Mouse (Mus musculus): ENCODE measurements around the gene Tmem98. TPM values are rescaled to one million over a fixed set of nuclear protein-coding genes. Genes with fewer than 3 reads are reported as not detected.
A peak's percentile ranks its signal among the peaks of the same experiment; 100 is the strongest.

The Tmem98 gene
- 120 and 124 TPM in 2 replicates for polyA plus RNA-seq (2016; fragmentation: Nextera tagmentation; extraction: Ambion mirVana)

GRCm38 (mm10) chr11:80809993-80810821, at the start of gene Tmem98:
TSS of gene Tmem98 (plus strand) at chr11:80810175.
- peaks cover 25% of the 10 kb centered on the region for H3K36me3 ChIP-seq
- under 1% methylated on average over 37 of the region's 54 CpGs for WGBS
- H3K4me2 ChIP-seq (replicated peaks), result peak within 1 kb of the TSS; percentile 84
- H3K27ac ChIP-seq, result peak within 1 kb of the TSS; percentile 94
- H3K4me1 ChIP-seq, result peaks cover 24% of the 10 kb centered on the region
- no peaks in the 10 kb centered on the region for H3K27me3 ChIP-seq
- peak; percentile 64; the same call in 1 of the 2 replicates for ATAC-seq (ENCODE audit: insufficient number of reproducible peaks, insufficient read depth, low FRiP score, low TSS enrichment)
- peak within 1 kb of the TSS; percentile 62 for H3K4me3 ChIP-seq
- no peaks in the 10 kb centered on the region for H3K9me3 ChIP-seq
- H3K9ac ChIP-seq, result peak within 1 kb of the TSS; percentile 94

GRCm38 (mm10) chr11:80761285-80761974, 48.5 kb upstream of the Tmem98 start:
- no peak overlapping the region for H3K27ac ChIP-seq
- H3K27me3 ChIP-seq, result no peaks in the 10 kb centered on the region
- no peaks in the 10 kb centered on the region for H3K36me3 ChIP-seq
- no peak overlapping the region for H3K4me2 ChIP-seq (replicated peaks)
- H3K9ac ChIP-seq, result no peak overlapping the region
- no peaks in the 10 kb centered on the region for H3K9me3 ChIP-seq
- 87% methylated on average over 3 of the region's 3 CpGs for WGBS
- no peak overlapping the region for H3K4me3 ChIP-seq
- ATAC-seq (ENCODE audit: insufficient number of reproducible peaks, insufficient read depth, low FRiP score, low TSS enrichment), result no peak
- no peaks in the 10 kb centered on the region for H3K4me1 ChIP-seq

GRCm38 (mm10) chr11:80762066-80762465, 47.9 kb upstream of the Tmem98 start:
- Histone ChIP-seq H3K27me3 (no peaks in the 10 kb centered on the region), H3K4me3 (no peak overlapping the region), H3K4me1 (no peaks in the 10 kb centered on the region), H3K9me3 (no peaks in the 10 kb centered on the region), H3K27ac (no peak overlapping the region), H3K9ac (no peak overlapping the region), H3K36me3 (no peaks in the 10 kb centered on the region), H3K4me2 (replicated peaks) (no peak overlapping the region)
- no peak for ATAC-seq (ENCODE audit: insufficient number of reproducible peaks, insufficient read depth, low FRiP score, low TSS enrichment)
- 71% methylated on average over 4 of the region's 4 CpGs for WGBS

- Histone ChIP-seq H3K36me3 (no peaks in the 10 kb centered on the region), H3K4me2 (replicated peaks) (no peak overlapping the region), H3K27me3 (no peaks in the 10 kb centered on the region), H3K27ac (no peak overlapping the region), H3K4me3 (no peak overlapping the region), H3K4me1 (no peaks in the 10 kb centered on the region), H3K9me3 (no peaks in the 10 kb centered on the region), H3K9ac (no peak overlapping the region)
- ATAC-seq (ENCODE audit: insufficient number of reproducible peaks, insufficient read depth, low FRiP score, low TSS enrichment), result no peak
- WGBS, result 93% methylated on average over 4 of the region's 4 CpGs
Observed at GRCm38 (mm10) chr11:80766068-80766467, 43.9 kb upstream of the Tmem98 start.

- WGBS, result 83% methylated on average over 6 of the region's 6 CpGs
- Histone ChIP-seq H3K36me3 (no peaks in the 10 kb centered on the region), H3K27me3 (no peaks in the 10 kb centered on the region), H3K27ac (no peak overlapping the region), H3K9ac (no peak overlapping the region), H3K4me3 (no peak overlapping the region), H3K9me3 (no peaks in the 10 kb centered on the region), H3K4me1 (no peaks in the 10 kb centered on the region), H3K4me2 (replicated peaks) (no peak overlapping the region)
- ATAC-seq (ENCODE audit: insufficient number of reproducible peaks, insufficient read depth, low FRiP score, low TSS enrichment), result no peak
Observed at GRCm38 (mm10) chr11:80766472-80767319, 43.3 kb upstream of the Tmem98 start.

- Histone ChIP-seq H3K27ac (no peak overlapping the region), H3K4me2 (replicated peaks) (no peak overlapping the region), H3K4me1 (no peaks in the 10 kb centered on the region), H3K36me3 (no peaks in the 10 kb centered on the region), H3K4me3 (no peak overlapping the region), H3K9ac (no peak overlapping the region), H3K27me3 (no peaks in the 10 kb centered on the region), H3K9me3 (no peaks in the 10 kb centered on the region)
- no peak for ATAC-seq (ENCODE audit: insufficient number of reproducible peaks, insufficient read depth, low FRiP score, low TSS enrichment)
- 75% methylated on average over 3 of the region's 3 CpGs for whole genome bisulfite sequencing
Observed at GRCm38 (mm10) chr11:80767320-80767617, 42.7 kb upstream of the Tmem98 start.

- 77% methylated on average over 3 of the region's 3 CpGs for WGBS
- H3K9me3 ChIP-seq, result no peaks in the 10 kb centered on the region
- no peak overlapping the region for H3K4me2 ChIP-seq (replicated peaks)
- H3K9ac ChIP-seq, result no peak overlapping the region
- H3K4me3 ChIP-seq, result no peak overlapping the region
- no peak overlapping the region for H3K27ac ChIP-seq
- H3K4me1 ChIP-seq, result no peaks in the 10 kb centered on the region
- no peak for ATAC-seq (ENCODE audit: insufficient number of reproducible peaks, insufficient read depth, low FRiP score, low TSS enrichment)
- H3K27me3 ChIP-seq, result no peaks in the 10 kb centered on the region
- H3K36me3 ChIP-seq, result no peaks in the 10 kb centered on the region
Observed at GRCm38 (mm10) chr11:80771186-80771585, 38.8 kb upstream of the Tmem98 start.

GRCm38 (mm10) chr11:80771596-80772250, 38.3 kb upstream of the Tmem98 start:
- H3K4me2 ChIP-seq (replicated peaks), result no peak overlapping the region

GRCm38 (mm10) chr11:80772595-80773210, 37.3 kb upstream of the Tmem98 start:
- Histone ChIP-seq H3K9me3 (no peaks in the 10 kb centered on the region), H3K4me2 (replicated peaks) (no peak overlapping the region), H3K36me3 (no peaks in the 10 kb centered on the region), H3K27me3 (no peaks in the 10 kb centered on the region), H3K27ac (no peak overlapping the region), H3K4me3 (no peak overlapping the region), H3K9ac (no peak overlapping the region), H3K4me1 (no peaks in the 10 kb centered on the region)
- 80% methylated on average over 6 of the region's 6 CpGs for WGBS
- no peak for ATAC-seq (ENCODE audit: insufficient number of reproducible peaks, insufficient read depth, low FRiP score, low TSS enrichment)

More at GRCm38 (mm10) chr11:80771596-80772250, 38.3 kb upstream of the Tmem98 start:
- WGBS, result 79% methylated on average over 5 of the region's 5 CpGs
- H3K27me3 ChIP-seq, result no peaks in the 10 kb centered on the region
- H3K9ac ChIP-seq, result no peak overlapping the region
- H3K27ac ChIP-seq, result no peak overlapping the region
- H3K9me3 ChIP-seq, result no peaks in the 10 kb centered on the region
- no peak for ATAC-seq (ENCODE audit: insufficient number of reproducible peaks, insufficient read depth, low FRiP score, low TSS enrichment)
- no peaks in the 10 kb centered on the region for H3K4me1 ChIP-seq
- no peaks in the 10 kb centered on the region for H3K36me3 ChIP-seq
- H3K4me3 ChIP-seq, result no peak overlapping the region

- H3K27ac ChIP-seq, result no peak overlapping the region
- H3K9me3 ChIP-seq, result no peaks in the 10 kb centered on the region
- 86% methylated on average over 3 of the region's 3 CpGs for WGBS
- H3K36me3 ChIP-seq, result no peaks in the 10 kb centered on the region
- H3K4me2 ChIP-seq (replicated peaks), result no peak overlapping the region
- H3K27me3 ChIP-seq, result no peaks in the 10 kb centered on the region
- 0 out of 2 replicates have a peak, but pooled peaks cover 3% of the 10 kb centered on the region for H3K4me1 ChIP-seq
- H3K4me3 ChIP-seq, result no peak overlapping the region
- ATAC-seq (ENCODE audit: insufficient number of reproducible peaks, insufficient read depth, low FRiP score, low TSS enrichment), result no peak
- H3K9ac ChIP-seq, result no peak overlapping the region
Observed at GRCm38 (mm10) chr11:80775535-80775934, 34.4 kb upstream of the Tmem98 start.

- Histone ChIP-seq H3K27ac (no peak overlapping the region), H3K36me3 (no peaks in the 10 kb centered on the region), H3K4me1 (0 out of 2 replicates have a peak, but pooled peaks cover 3% of the 10 kb centered on the region), H3K4me3 (no peak overlapping the region), H3K9me3 (no peaks in the 10 kb centered on the region), H3K27me3 (no peaks in the 10 kb centered on the region), H3K4me2 (replicated peaks) (no peak overlapping the region), H3K9ac (no peak overlapping the region)
- WGBS, result 80% methylated on average over 2 of the region's 2 CpGs
- ATAC-seq (ENCODE audit: insufficient number of reproducible peaks, insufficient read depth, low FRiP score, low TSS enrichment), result no peak
Observed at GRCm38 (mm10) chr11:80777708-80778107, 32.3 kb upstream of the Tmem98 start.
